Mouse (Mus musculus) NIH3T3 (cell line): ENCODE results near the gene Arpp21.

ENCODE experiments used
- DNase-seq: peaks from one replicate; pipeline ENCODE4 v3.0.0-alpha.2; 2012; ENCODE audit warnings: low read depth

The Arpp21 gene

GRCm38 (mm10) chr9:112235696-112236397 lies at the start of gene Arpp21:
TSS of gene Arpp21 (minus strand) at chr9:112235938.
- no peak for DNase-seq

- no peak for DNase-seq
These were observed 36.8 kb upstream of the Arpp21 start for GRCm38 (mm10) chr9:112272426-112272969.

GRCm38 (mm10) chr9:112264982-112265641 lies 29.4 kb upstream of the Arpp21 start:
- no peak for DNase-seq

- DNase-seq: no peak
These were observed 26.5 kb upstream of the Arpp21 start for GRCm38 (mm10) chr9:112261986-112262901.

GRCm38 (mm10) chr9:112261556-112261955 lies 25.8 kb upstream of the Arpp21 start:
- no peak for DNase-seq

GRCm38 (mm10) chr9:112260696-112261095 lies 25.0 kb upstream of the Arpp21 start:
- DNase-seq: no peak

GRCm38 (mm10) chr9:112258560-112258959 lies 22.8 kb upstream of the Arpp21 start:
- no peak for DNase-seq

GRCm38 (mm10) chr9:112255971-112256370 lies 20.2 kb upstream of the Arpp21 start:
- no peak for DNase-seq

- DNase-seq: no peak
These were observed 18.0 kb upstream of the Arpp21 start for GRCm38 (mm10) chr9:112253730-112254129.

GRCm38 (mm10) chr9:112251857-112252256 lies 16.1 kb upstream of the Arpp21 start:
- no peak for DNase-seq

- DNase-seq: no peak
These were observed 15.6 kb upstream of the Arpp21 start for GRCm38 (mm10) chr9:112251339-112251738.

GRCm38 (mm10) chr9:112249753-112250152 lies 14.0 kb upstream of the Arpp21 start:
- no peak for DNase-seq

- no peak for DNase-seq
These were observed 11.4 kb upstream of the Arpp21 start for GRCm38 (mm10) chr9:112247183-112247582.

- DNase-seq: no peak
These were observed 2.4 kb upstream of the Arpp21 start for GRCm38 (mm10) chr9:112238168-112238567.

- DNase-seq: no peak
These were observed 813 bp upstream of the Arpp21 start for GRCm38 (mm10) chr9:112236551-112236950.

GRCm38 (mm10) chr9:112235041-112235695 lies 570 bp downstream of the Arpp21 start:
- no peak for DNase-seq

- no peak for DNase-seq
These were observed 1.2 kb downstream of the Arpp21 start for GRCm38 (mm10) chr9:112234505-112235024.

- DNase-seq: no peak
These were observed 1.8 kb downstream of the Arpp21 start for GRCm38 (mm10) chr9:112233822-112234504.

GRCm38 (mm10) chr9:112233378-112233777 lies 2.4 kb downstream of the Arpp21 start:
- DNase-seq: no peak

GRCm38 (mm10) chr9:112231935-112232575 lies 3.7 kb downstream of the Arpp21 start:
- no peak for DNase-seq
